Mouse (Mus musculus) adrenal gland, postnatal 14 days (tissue): ENCODE measurements around the gene Atg9b. TPM values are rescaled to one million over a fixed set of nuclear protein-coding genes. Genes with fewer than 3 reads are reported as not detected.

ENCODE experiments used
- DNase-seq: peaks from one replicate; pipeline ENCODE4 v3.0.0; 2021; ENCODE audit warnings: mixed read lengths
- total RNA-seq: library from RNA; stranded (reverse); gene quantifications from 2 replicates; pipeline ENCODE4 v1.2.3, GENCODE M21; 2021

The Atg9b gene
- total RNA-seq, 1 experiment from 2014 or later = 0.41 TPM

DNA sequence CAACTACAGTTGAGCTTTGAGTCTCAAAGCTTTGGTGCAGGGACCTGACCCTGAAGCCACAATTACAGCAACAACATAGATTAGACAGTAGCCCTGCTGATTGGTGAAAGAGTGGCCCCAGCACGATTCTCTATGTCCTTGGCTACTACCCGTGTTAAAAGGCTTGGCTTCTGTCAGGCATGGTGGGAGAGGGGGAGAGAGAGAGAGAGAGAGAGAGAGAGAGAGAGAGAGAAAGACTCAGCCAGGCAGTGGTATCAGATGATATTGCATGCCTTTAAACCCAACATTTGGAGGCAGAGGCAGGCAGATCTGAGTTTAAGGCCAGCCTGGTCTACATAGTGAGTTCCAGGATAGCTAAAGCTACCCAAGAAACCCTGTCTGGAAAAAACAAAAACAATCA, 10.0 kb downstream of the Atg9b start:
- no peak for DNase-seq

DNA sequence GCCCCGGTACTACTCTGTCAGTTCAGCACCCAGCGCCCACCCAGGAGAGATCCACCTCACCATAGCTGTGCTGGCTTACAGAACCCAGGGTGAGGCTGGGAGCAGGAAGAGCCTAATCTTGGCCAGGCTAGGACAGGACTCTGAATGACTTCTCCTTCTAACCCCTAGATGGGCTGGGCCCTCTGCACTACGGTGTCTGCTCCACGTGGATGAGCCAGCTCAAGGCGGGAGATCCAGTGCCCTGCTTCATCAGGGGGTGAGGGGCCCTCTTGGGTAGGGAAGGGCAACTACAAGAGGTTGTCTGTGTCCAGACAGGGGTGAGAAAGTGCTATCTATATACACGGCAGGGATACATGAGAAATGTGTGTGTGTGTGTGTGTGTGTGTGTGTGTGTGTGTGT, 10.5 kb downstream of the Atg9b start:
- DNase-seq = no peak

DNA sequence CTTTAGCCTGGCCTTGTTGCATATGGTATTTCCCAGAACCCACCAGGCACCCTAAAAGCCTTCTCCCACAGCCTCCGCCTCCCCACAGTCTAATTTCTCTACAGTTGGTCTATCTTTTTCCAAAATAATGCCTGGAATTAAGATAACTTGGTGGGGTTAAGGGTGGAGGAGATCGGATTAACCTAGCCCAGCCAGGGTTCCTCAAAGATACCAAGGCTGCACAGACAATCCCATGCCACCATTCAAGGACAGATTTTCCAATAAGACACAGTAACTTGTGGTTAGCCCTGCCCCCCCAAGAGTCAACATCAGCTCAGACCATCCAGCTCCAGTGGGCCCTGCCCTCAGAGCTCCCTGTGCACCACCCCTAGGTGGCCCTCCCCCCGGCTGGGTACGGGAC, 11.4 kb downstream of the Atg9b start:
- no peak for DNase-seq

DNA sequence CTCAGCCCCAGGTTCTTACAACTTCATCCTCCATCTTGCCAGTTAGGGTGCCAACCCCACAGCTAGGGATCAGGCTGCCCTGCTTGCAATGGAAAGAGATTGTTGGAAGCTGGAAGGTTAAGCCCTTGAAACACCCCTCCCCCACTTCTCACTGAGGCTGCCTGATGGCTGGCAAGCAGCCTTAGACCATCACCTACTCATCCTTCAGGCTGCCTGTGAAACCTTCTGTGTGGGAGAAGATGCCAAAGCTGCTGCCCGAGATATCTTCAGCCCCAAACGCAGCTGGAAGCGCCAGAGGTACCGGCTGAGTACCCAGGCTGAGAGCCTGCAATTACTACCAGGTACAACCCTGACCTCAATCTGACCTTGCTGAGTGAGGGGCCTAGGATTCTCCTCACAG, 12.4 kb downstream of the Atg9b start:
- DNase-seq = no peak

DNA sequence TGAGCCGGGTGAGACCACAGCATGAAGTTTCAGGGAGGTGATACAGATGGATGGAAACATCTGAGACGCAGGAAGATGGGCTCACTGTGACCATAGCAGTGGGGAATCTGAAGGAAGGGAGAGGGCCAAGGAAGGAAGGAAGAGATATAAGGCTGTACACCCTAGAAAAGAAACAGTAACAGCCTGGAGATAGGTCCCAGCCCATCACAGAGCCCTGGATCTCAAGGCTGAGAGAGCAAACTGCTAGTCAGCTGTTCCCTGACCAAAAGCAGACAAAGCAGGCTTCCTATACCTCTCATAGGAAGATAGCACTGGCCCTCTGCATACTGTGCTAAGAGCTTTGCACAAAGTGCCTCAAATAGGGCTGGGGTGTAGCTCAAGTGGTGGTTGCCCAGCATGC, 13.2 kb downstream of the Atg9b start:
- no peak for DNase-seq

DNA sequence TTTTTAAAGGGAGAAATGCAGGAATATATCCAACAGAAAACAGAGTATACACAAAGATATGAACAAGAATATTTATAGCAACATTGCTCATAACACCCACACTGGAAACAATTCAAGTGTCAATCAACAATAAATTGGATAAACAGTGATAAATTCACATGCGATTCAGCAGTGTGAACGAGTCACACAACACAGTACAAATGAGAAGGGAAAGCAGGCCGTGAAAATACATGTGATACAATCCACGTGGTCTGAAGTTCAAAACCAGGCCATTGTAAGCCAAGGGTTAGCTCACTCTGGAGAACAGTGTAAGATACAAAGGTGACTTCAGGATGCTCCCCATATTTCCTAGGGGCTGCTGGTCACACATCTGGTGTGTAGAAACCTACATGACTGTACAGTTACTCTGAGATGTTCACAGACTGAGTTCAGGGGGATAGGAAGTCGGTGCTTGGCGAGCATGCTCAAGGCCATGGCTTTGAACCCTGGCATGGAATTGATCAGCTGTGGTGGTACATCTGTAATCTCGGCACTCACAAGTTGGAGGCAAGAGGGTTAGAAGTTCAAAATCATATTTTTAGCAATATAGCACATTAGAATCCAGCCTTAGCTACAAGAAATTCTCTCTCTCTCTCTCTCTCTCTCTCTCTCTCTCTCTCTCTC, 17.1 kb downstream of the Atg9b start:
- DNase-seq = no peak

DNA sequence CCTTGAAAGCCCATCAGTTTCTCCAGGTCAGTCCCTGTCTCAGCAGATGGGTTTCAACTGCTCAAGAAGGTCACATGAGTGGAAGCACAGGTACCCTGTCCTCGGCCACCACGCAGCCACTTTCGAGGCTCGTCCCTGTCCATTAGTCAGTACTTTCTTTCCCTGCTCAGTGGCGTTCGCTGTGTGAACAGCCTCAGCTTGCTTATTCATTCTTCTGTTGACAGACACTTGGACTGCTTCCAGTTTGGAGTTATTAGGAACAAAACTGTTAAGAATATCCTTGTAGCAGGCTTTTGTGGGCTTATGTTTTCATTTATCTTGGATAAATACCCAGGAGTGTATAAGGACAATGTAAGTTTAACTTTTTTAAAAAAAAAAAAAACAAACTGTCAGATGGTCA, 17.7 kb downstream of the Atg9b start:
- DNase-seq = no peak

DNA sequence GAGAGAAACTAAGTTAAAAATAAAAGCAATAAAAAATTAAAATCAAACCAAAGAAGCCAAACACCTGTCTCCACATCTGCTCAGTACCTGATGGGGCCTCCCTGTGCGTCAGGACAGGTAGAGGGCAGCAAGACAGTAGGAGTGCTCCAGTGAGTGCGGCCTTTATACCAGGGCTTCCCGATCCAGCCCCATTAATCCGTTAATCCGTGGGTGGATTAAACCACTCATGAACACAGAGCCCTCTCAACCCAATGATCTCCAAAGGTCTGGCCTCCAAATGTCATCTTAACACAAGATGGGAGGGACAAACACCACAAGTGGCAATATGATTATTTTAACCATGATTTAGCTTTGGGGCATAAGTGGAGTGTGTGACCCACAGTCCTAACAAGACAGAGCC, 18.1 kb downstream of the Atg9b start:
- no peak for DNase-seq

DNA sequence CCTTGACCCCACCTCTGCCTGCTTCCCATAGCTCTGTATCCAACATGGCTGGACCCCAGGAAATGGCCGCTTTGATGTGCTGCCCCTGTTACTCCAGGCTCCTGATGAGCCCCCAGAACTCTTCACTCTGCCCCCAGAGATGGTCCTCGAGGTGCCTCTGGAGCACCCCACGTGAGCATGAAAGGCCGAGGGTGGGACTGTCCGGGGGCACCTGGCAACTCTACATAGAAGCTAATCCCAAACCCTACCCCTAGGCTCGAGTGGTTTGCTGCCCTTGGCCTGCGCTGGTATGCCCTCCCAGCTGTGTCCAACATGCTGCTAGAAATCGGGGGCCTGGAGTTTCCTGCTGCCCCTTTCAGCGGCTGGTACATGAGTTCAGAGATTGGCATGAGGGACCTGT, 22.2 kb downstream of the Atg9b start:
- DNase-seq = no peak

DNA sequence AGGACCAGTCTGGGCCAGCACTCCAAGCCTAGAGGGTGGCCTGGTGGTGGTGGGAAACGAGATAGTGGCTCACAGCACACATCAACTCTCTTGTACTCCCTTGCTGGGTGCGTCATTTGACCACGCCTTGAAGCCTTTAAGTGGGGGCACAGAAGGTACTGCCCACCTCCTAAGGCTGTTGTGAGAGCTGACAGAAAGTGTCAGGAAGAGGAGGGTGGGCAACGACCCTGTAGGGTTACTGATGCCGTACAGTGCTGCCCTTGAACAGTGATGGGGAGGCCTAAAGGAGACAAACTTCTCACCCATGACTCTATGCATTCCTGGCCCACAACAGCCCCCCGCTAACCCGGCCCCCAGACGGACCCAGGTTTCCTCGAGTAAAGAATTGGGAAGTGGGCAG, 25.5 kb downstream of the Atg9b start:
- no peak for DNase-seq

DNA sequence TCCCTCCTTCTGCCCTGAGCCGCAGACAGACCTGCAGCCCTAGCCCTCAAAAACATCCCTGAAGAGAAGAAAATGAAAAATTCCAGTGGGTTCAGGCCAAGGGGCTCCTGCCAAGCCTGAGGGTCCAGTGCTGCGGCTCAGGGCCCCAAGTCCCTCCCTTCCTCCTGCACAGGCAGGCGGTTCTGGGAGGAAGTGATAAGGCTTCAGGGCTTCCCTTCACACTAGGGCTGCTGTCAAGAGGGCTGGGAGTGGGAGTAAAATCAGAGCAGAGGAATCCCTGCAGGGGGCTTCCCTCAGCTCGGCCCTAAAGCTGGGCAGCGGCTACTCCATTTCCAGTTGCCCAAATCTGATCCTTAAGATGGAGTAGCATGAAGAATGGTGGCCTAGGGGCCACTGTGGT, 26.4 kb downstream of the Atg9b start:
- no peak for DNase-seq

DNA sequence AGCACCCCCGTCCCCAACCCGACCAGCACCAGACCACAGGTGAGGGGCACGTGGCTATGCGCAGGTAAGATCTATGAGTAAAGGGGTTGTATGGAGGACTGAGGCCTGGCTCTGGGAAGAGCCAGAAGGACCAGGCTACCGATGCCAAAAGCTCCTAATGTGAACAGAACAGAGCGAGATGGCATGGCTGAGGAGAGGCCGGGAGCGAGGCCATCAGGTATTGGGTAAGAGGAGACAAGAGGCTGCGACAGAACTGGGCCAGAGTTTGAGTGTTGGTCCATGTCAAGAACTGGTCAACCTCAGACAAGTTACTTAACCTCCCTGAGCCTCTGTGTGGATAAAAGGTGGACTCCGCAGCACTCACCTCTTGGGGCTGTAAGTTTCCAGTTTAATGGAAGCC, 27.0 kb downstream of the Atg9b start:
- peak; percentile 67 for DNase-seq

DNA sequence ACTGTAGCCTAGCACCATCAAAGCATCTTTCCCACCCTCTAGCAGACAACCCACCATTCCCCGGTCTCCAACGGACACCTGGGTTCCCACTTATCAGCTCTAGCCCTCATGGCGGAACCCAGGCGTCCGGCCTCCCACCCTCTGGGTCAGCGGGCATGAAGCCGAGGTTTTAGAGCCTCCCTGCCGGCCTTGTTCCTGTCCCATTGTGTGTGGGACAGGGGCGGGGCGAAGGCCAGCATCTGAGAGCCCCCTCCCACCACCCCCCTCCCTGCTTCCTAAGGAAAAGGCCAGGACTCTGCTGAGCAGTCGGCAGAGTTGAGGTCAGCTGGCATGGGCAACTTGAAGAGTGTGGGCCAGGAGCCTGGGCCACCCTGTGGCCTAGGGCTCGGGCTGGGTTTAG, 27.4 kb downstream of the Atg9b start, which contains the start of gene Nos3:
TSS of gene Nos3 (plus strand) at position 303 of the 400 bp plus-strand sequence.
- DNase-seq = peak; percentile 65

DNA sequence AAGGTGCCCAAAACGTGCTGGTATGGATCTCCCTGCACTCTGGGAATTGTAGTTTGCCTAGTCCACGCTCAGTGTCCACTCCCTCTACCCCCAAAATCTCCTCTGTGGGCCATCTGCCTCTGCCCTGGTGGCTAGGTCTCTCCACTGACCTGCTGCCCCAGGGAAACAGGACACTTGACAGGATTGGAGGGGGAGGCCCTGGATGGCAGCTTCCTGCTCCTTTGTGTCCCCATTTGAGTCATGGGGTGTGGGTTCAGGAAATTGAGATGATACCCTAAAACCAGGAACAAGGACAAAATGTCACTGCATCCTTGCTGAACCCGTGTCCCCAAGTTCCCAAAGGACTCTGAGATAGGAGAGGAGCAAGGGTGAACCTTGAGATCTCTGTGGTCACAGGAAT, 27.9 kb downstream of the Atg9b start:
- DNase-seq = no peak

DNA sequence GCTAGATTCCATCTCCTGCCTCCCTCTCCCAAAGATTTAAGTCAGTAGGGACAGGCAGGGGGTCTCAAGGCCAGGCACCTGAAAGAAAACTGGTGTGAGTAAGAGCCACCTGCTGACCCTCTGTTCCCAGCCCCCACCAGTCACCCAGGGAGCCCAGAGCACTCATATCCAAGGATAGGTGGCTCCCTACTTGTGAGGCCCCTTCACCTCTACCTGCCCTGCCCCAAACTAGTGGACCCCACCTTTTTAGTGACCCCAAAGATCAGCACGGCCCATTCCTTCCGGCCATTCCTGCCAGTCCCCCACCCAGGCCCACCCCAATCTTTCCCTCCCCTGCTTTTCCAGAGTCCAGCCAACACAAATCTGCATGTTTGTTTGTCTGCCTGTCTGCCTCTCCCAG, 28.5 kb downstream of the Atg9b start:
- DNase-seq = no peak

DNA sequence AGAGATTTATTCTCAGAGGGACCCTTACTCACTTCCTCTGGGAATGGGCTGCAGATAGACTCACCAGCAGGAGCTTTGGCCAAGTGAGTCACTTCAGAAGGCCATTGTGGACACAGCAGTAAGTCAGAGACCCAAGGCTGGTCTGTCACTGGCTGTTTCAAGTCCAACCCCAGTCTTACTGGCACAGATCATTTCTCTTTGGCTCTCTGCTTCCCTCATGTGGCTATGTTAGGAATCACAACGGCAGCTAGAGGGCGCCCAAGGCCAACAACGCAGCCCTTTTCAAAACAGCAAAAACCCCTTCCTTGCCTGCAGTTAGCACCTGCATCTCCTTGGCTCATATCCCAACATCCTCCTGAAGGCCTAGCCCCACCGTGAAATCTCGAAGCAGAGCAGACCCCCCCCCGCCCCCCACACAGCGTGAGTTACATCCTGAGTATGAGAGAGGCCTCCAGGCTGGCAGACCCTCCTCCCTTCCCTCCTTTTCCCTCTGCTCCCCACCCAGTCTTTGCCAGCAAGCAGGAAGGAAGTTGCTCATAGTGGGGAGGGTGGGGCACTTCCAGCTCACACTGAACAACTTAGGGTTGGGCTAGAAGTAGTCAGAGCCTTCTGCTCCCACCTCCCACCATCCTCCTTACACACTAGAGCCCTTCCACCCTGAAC, 31.0 kb downstream of the Atg9b start:
- peak; percentile 90 for DNase-seq

DNA sequence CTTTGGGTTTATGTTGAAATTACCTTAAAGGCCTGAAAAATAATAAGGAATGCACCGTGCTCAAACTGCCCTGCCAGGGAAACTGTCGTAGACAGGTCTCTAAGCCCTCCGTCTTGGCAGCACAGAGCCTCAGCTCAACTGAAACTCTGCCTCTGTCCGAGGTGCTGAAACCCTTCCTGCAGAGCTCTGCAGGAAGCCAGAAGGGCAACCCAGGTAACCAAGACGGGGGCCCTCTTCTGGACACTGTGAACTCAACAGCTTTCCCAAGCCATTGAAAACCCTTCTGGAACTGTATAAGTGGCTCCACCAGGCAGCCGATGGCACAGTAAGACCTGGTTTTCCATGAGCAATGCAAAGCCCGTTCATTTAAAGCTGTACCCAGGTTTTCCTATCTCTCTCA, 34.5 kb downstream of the Atg9b start:
- DNase-seq = peak; percentile 89

DNA sequence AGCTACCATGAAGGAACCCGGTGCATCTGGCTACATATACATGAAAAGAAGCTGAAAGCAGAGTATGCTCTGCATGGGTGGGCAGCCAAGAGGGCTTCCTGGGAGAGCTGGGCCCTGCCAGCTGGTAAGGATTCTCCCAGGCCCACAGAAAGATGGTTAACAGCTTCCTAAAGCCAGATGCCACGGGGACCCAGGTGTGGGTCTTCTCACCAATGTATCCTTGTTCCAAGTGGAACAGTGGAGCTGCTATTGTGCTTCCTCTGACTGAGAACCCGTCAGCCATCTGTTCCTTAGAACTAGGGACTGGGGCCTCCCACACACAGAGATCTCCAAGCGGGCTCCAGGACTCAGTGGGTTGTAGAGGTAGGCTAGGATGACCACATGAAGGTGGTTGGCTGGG, 35.2 kb downstream of the Atg9b start:
- no peak for DNase-seq

DNA sequence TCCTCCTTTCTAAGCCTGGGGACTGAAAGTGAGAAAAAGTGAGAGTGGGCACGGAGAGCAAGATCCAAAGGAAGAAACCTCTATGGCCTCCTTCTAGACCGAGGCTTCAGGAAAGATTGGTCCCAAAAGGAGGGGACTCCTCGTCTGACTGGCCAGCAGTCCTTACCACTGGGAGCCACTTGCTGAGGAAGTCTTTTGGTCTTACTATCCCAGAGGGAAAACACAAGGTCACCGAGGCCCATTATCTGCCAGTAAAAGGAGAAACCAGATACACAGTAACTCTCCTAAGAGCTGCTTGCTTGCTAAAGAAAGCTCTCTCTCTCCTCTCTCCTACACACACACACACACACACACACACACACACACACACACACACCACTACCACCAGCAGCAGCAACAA, 38.6 kb downstream of the Atg9b start:
- DNase-seq = no peak

DNA sequence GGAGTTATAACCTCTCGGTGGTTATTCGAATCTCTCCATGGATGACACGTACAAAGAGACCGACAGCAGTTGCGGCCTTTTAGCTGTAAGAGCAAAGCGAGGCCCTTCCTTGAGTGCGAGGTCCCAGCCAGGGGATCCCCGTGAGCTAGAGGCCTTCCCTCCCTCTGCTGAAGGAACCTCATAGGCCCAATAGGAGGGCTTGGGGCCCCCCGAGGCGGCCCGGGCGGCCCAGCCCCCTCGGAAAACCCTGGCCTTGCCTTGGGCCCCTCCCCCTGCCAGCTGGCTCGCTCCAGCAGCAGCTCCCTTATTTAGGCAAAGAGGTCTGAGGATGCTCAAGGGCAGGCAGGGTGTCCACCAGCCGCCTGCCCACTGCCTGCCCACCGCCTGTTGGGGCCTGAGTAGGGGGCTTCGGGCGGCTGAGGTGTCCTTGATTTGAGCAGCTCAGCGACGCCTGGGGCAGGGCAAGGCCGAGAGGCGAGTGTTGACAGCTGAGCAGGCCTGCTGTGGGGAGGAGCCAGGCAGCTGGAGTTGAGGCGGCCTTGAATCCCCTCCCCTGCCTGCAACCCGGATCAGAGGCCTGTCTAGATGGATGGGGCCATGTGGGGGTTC, 39.6 kb downstream of the Atg9b start:
- peak; percentile 76 for DNase-seq

DNA sequence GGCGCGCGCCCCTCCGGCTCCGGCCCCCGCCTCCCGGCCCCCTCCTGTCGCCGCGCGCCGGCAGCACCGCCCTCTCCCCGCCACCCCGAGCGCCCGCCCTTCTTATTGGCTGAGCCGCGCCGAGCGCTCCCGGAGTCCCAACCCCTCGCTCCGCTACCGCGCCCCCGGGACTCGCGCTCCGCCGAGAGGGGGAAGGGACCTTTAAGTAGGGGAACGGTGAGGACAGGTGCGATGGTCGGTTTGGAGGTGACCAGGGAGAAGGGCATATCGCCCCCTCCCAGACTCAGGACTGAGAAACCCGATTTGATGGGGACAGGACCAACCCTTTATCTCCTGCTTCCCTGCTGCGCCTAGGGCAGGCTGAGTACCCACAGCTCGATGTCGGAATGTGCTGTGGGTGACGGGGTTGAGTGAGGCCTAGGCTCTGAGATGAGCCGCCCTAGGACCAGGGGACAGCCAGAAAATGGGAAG, 40.2 kb downstream of the Atg9b start:
- DNase-seq = peak; percentile 93

DNA sequence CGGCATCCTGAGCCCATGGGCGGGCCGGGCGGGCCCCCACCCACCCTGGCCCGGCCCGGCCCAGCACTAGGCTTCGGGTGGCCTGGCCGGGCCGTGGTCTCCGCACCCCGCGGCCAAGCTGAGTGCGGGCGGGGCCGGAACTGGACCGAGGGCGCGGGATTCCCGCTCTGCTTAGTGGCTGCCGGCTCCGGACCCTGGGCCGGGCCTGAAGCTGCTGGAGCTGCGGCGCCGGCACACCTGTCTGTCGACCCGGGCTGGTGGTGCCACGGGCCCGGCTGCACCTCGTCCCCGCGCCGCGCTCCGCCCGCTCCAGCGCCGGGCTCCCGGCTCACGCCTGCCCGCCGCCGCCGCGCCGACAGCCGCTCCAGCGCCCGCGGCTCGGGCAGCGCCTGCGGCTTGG, 40.7 kb downstream of the Atg9b start, which contains the start of gene Kcnh2:
TSS of gene Kcnh2 (minus strand) at position 327 of the 400 bp plus-strand sequence.
- DNase-seq = no peak

DNA sequence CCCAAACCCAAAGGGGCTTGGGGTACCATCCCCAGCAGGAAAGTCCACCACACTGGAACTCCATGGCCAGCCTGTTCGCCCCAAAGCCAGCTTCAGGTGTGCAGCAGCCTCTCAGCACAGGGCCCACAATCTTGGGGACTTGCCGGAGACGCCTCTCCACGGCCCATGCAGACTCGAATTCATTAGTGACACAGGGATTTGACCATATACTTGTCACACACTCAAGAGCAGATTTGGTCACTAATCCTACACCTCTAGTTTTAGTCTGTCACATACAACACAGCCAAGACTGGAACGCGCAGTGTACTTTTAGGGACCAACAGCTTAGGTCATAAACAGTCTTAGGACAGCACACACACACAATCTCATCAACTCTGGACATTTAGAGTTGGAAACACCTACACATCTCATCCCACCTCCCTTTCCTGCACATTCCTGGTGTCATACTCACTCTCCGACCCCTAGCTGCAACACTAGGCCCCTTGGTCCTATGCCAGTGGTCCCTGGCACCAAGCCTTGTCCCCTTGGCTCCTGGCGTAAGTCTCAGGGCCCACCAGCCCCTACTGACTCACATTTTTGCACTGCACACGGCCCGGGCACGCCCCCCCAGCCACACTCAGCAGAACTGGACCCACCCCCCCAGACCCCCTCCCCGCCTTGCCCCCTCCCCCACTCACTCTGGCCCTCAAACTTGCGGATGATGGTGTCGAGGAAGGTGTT, 41.3 kb downstream of the Atg9b start:
- DNase-seq = no peak
